Comparison of ENCODE assay signal across 17 mouse cellular contexts in the genomic region with DNA sequence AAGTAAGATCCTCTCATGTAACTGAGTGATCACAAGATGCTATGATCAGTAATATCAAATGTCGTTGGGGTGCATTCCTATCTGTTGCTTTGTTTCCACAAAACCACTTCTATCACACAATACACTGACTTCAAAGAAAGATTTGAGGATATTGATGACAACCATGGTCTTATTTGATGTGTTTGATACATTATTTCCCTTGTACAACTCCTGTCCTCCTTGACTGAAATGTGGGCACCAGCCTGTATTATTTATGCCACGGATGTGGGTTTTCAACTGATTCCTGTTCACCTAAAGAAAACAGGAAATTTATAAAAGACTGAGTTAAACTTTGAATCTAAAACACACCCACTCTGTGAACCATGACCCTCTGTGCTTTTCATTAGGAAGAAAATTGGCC.
"Had no signal": no experiment of that assay in that cellular context is flagged by ENCODE, and none has a peak within 500 bp of the region (broad histone marks: within the 10 kb centered on the region; RNA-seq: fewer than 3 reads in every experiment).

No protein-coding gene starts in this region.

- H3K27me3 ChIP-seq: kidney, embryonic 15.5 days; limb, embryonic 12.5 days; limb, embryonic 15.5 days; liver, embryonic 13.5 days; midbrain, embryonic 12.5 days; midbrain, embryonic 15.5 days; neural tube, embryonic 13.5 days had no signal

- DNase-seq: kidney, adult 11 months; kidney, adult 8-10 months; kidney, postnatal 14 days; kidney, postnatal 4 days; left cerebral cortex, postnatal 4 days; liver, embryonic 13.5 days; lung, adult 2 months; lung, postnatal 14 days; lung, postnatal 4 days; thymus, adult 18-20 months; thymus, postnatal 4 days had no signal

- H3K27ac ChIP-seq: kidney, embryonic 15.5 days; limb, embryonic 12.5 days; limb, embryonic 15.5 days; liver, embryonic 13.5 days; midbrain, embryonic 12.5 days; midbrain, embryonic 15.5 days; neural tube, embryonic 13.5 days had no signal

- ATAC-seq: midbrain, embryonic 15.5 days had no signal

- H3K36me3 ChIP-seq: kidney, embryonic 15.5 days; limb, embryonic 12.5 days; limb, embryonic 15.5 days; liver, embryonic 13.5 days; midbrain, embryonic 12.5 days; midbrain, embryonic 15.5 days; neural tube, embryonic 13.5 days had no signal

- H3K4me2 ChIP-seq: kidney, embryonic 15.5 days; limb, embryonic 12.5 days; limb, embryonic 15.5 days; liver, embryonic 13.5 days; midbrain, embryonic 12.5 days; midbrain, embryonic 15.5 days; neural tube, embryonic 13.5 days had no signal

- H3K9ac ChIP-seq: kidney, embryonic 15.5 days; limb, embryonic 12.5 days; limb, embryonic 15.5 days; liver, embryonic 13.5 days; midbrain, embryonic 12.5 days; midbrain, embryonic 15.5 days; neural tube, embryonic 13.5 days had no signal

- H3K9me3 ChIP-seq: kidney, embryonic 15.5 days; limb, embryonic 12.5 days; limb, embryonic 15.5 days; liver, embryonic 13.5 days; midbrain, embryonic 12.5 days; midbrain, embryonic 15.5 days; neural tube, embryonic 13.5 days had no signal

- H3K4me3 ChIP-seq: kidney, embryonic 15.5 days; limb, embryonic 12.5 days; limb, embryonic 15.5 days; liver, embryonic 13.5 days; midbrain, embryonic 12.5 days; midbrain, embryonic 15.5 days; neural tube, embryonic 13.5 days had no signal

- H3K4me1 ChIP-seq: kidney, embryonic 15.5 days; limb, embryonic 12.5 days; limb, embryonic 15.5 days; liver, embryonic 13.5 days; midbrain, embryonic 12.5 days; midbrain, embryonic 15.5 days; neural tube, embryonic 13.5 days had no signal
